Mouse (Mus musculus) kidney, adult 2 months (tissue): ENCODE measurements at regions not wholly inside any gene's neighbourhood (a gene's known extent, or its start where the extent isn't known, plus 50 kb on each side); places are given as distances from the start of the nearest gene placed in this dataset.

Experiments
- CTCF ChIP-seq: fragments of 200-500 bp; conservative IDR thresholded peaks from 2 replicates; pipeline ENCODE4 v1.5.1; 2011; ENCODE audit warnings: low read depth, mild to moderate bottlenecking, control low read depth, low read length, moderate library complexity, mixed read lengths; ENCODE audit not compliant: insufficient read depth, insufficient read length
- POLR2A ChIP-seq: fragments of 200-500 bp; IDR thresholded peaks from one replicate; pipeline ENCODE4 v1.6.1; 2011; ENCODE audit warnings: low read depth, low read length, control low read depth

DNA sequence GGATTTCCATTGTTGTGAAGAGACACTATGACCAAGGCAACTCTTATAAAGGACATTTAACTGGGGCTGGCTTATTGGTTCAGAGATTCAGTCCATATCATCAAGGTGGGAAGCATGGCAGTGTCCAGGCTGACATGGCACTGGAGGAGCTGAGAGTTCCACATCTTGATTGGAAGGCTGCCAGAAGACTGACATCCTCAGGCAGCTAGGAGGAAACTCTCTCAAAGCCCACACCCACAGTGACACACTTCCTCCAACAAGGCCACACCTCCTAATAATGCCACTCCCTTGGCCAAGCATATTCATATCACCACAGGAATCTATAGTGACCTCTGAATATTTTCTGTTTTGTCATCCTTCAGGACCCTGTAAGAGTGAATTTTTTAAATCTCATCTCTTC is 65.3 kb downstream of the Ttc32 start:
- TF ChIP-seq CTCF (no peak), POLR2A (no peak)
